Mouse (Mus musculus) left cerebral cortex, postnatal 36 days (tissue): ENCODE data around the gene Fgf12. TPM values are rescaled to one million over a fixed set of nuclear protein-coding genes. Genes with fewer than 3 reads are reported as not detected.

Experiments used
- DNase-seq, 2 experiments: peaks; one replicate each; pipeline ENCODE4 v3.0.0; 2021 to 2022; ENCODE audit warnings: low spot score in 2 of 2, mixed read lengths in 1 of 2
- intact Hi-C: fragments of 180-260 bp; cut with DNase I; formaldehyde crosslinking; loops from one replicate; pipeline ENCODE4 v1.15.1; 2025
- total RNA-seq, 2 experiments: library from RNA; stranded (reverse); gene quantifications; 2 replicates each; pipeline ENCODE4 v1.2.3; 2021

Gene Fgf12
- total RNA-seq: 100 to 1,000 TPM; 307 to 314 TPM

DNA sequence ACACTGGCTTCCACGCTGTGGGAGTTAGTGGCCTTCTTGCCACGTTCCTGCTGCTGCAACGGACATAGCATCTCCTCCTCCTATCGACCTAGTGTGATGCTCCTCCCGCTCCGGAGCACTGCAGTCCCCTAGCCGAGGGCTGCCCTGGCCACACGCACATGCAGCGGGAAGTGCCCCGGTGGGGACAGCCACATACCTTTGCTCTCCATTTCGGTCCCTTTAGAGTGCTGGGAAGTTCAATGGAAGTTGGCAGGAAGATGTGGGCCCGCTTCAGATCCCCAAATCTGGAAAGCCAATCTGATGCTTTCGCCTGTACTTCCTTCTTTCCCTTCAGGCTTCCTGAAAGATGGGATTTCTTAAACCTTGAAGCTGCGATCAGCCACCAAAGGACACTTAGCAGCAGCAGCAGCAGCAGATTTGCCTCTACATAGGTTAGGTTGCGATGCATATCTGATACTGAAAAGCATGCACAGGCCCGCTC is at the start of gene Fgf12:
Fgf12 (minus strand) TSS at position 431 of the 481 bp plus-strand sequence.
- intact Hi-C loops: loop anchor here (5.0 to 10.0 kb wide), 2 partner anchors 55 to 158 kb away; no protein-coding TSS in a partner anchor
- no peak for DNase-seq

DNA sequence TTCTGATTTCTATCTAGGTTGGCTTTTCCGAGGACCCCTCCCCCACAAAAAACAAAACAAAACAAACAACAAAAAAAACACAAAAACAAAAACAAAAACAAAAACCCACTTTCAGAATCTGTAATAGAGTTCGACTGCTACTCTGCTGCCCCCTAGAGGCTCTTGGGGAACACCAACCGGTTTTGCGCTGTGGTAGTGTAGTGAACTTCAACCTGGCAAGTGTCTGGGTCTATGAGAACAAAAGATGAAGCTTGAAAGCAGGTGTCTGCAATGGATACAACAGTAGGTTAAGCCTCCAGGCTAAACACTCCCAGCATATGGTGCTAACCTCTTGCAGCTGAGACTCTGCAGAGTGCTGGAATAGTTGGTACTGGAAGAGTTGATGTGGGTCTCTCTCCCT is 40.2 kb upstream of the Fgf12 start:
- intact Hi-C loops: loop anchor here (5.0 kb wide), 2 partner anchors 201 to 276 kb away; no protein-coding TSS in a partner anchor
- DNase-seq: peak in 1 of 2 experiments; percentile 13

DNA sequence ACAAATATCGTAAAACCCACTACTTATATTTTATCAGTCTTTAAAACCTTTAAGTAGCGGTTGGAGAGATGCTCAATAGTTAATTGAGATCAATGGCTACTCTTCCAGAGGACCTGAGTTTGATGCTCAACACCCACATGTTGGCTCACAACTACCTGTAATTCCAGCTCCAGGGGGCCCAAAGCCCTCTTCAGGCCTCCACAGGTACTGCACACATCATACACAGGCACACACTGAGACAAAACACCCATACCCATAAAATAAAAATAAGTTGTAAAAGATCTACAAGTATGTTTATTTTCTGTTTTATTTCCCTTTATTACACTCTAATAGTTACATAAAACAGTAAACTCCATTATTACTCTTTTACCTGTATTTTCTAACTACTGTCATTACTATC is 17.4 kb upstream of the Fgf12 start:
- DNase-seq: no peak
- intact Hi-C loops: no loop called here

DNA sequence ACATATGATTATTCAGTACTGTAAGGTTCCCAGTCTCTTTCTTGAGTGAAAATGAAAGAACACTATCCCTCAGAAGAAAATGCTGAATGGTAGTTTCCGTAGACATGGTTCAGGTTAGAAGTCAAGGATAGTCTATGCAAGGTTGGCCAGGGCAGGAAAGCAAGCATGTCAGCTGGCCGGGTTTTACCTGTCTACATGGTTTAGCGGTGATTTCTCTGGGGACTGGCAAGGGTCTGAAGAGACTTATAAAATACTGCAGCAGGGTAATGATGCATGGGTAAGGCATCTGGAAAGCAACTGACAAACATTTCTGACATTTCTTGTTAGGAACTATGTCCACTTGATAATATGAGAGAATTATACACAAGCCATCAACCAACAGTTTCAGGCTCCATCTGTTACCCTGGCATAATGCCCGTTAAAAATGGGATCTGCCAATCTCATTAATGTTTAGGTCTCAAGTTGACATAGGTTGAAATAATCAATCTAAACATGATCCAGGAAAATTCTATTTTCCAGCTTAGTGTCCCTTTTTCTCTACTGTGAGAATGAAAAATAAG is 8.6 kb upstream of the Fgf12 start:
- DNase-seq: no peak

DNA sequence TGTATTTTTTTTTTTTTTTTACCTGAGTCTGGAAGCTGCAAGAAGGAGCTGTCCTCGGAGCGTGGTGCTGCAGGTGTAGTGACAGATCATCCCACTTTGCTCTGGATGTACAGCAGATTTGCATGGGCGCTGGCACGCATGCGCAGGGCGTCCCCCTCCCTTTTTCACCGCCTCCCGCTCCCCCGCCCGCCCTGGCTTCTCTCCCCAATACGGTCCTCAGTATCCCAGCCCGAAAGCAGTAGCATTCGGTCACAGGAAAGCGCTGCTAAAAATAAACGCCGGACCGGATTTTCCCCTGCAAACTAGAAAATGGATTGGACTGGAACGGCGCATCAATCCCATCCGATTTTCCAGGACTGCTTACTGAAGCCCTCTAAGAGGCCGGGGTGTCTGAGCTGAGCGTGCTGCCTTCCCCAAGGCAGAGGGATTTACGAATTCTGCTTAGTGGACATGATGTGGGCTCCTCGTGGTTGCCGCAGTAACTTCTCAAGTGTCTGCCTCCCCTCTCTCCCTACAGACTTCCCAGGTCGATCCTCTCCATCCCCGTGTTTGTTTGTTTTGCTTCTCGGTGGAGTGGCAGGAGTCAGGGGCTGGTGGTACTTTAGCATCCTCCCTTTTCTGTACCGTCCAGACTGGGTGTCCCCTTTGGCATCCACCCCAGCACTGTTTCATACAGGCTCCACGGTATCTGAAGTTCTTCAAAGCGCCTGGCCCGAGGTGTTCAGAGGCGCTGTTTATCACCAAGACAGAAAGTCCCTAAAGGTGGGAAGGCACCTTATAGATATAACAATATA is 453 bp upstream of the Fgf12 start:
- peak; percentile 85 to 89 for DNase-seq
- intact Hi-C loops: loop anchor here (5.0 to 10.0 kb wide), 2 partner anchors 56 to 159 kb away; no protein-coding TSS in a partner anchor

More for the DNA sequence above, 8.6 kb upstream of the Fgf12 start:
- intact Hi-C loops: no loop called here

DNA sequence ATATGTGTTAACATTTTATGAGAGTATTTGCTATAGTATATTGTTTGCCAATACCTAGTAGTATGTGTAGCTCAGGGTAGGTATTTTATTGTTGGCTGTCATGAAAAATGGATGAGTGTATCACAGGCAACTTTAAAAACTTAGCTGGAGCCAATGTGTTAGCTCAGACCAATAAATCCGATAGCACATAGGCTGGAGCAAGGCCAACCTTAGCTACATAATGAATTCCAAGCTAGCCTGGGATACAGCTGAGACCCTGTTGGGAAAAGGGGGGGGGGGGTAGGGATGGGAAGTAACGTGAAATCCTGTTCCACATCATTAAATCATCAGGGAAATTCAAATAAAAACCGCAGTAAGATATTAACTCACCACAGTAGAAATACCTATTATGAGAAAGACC is 18.4 kb downstream of the Fgf12 start:
- DNase-seq: no peak
- intact Hi-C loops: no loop called here

DNA sequence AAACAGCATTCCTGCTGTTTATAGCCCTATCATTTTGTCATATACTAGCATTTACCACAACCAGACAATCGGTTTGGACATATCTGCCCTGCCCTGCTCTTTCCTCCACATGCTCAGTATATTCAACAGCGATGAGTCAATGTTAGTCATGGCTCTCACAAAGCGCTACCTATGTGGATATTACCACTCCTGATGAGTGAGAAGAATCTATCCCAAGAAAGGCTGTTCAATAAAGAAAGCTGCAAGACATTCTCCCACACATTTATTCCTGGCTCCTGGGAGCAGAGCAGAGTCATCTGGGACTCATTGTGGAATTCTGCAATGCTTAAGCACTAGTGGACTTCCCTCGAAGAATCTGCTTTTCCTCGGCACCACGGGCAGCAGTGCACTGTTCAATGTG is 26.1 kb downstream of the Fgf12 start:
- intact Hi-C loops: no loop called here
- DNase-seq: no peak

DNA sequence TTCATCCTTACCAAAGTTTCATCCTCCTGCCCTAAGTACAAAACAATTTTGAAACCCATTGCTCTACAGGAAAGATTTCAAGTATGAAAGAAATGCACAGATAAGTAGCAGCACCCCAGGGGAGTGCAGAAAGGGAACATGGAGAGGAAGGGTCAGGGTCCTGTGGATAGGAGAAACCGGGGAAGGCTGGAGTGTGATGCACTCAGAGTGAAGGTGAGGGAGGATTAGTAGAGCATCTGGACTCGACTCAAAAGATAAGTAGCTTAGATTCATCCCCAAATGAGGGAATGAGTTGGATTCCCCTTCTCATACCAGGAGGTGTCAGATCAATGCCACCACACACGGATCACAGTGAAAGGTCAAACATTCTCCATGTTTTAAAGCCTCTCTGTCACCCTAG is 46.2 kb downstream of the Fgf12 start:
- intact Hi-C loops: no loop called here

DNA sequence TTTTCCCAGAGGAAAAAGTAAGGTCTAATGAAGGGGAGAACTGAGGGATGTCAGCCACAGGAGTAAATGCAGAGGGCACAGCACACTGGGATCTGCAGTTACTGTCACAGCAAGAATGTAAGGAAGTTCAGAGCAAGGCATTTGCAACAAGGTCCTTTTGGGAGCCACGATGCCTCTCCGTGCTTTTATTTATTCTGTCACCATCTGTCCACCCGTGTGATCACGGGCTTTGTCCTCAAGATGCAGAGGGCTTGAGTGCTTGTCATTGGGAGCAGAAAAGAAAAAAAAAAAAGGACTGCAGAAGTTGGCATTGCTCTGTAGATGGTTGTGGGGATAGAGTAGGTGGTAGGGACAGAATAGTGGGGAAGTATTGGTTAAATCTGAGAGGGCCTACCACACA is 52.5 kb downstream of the Fgf12 start:
- intact Hi-C loops: no loop called here
- no peak for DNase-seq

More for the DNA sequence above, 46.2 kb downstream of the Fgf12 start:
- no peak for DNase-seq

DNA sequence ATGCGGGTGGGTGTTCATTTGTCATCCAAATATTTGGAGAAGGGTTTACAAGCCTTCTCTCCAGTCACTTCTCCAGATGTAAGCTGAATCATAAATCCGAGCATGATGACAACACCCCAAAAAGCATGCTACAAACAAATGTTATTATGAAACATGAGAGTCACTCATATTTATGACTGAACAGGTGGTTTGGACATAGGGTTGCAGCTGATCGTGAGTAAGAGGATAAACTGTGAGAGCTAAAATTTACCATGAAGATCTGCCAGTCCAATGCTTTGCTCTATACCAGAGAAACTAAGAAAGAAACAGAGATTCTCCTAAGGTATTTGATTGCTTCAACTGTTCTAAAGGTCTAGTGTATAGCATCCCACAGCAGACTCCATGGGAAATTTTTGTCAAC is 56.0 kb downstream of the Fgf12 start:
- intact Hi-C loops: loop anchor here (5.0 kb wide), 1 partner anchor 55 kb away; the partner anchor contains the start of gene Fgf12

DNA sequence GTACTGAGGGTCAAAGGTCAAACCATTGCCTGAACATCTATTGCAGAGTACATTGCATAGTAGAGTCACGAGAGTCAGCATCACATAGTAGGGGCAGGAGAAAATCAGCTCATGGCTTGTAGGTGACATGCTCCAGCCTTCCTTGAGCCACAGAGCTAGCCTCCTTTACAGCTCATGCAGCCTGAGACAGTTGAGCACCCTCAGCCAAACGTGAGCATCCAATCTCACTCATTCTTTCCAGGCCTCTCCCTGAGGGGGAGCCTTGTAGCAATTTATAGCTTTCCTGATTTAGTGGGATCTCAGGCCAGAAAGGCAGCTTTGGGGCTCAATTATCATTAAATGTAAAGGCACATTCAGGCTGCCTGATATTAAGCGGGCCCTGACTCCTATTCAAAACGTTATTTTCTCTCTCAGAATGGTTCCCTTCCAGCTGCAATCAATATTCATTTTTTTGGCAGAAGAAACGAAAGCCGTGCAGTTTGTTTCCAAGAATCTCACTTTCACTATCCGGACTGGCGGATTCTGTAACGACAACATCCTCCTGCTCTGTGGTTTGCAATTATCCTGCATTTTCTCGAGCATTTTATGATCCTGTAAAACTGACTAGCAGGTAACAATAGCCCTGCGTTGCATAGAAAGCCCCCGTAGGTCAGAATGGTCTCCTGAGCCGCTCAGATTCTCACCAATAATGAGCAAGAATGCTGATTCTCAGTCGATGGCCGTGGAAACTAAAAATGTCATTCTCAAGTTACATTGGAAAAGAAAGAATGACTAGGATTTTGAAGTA is 58.6 kb downstream of the Fgf12 start:
- intact Hi-C loops: no loop called here
- DNase-seq: peak; percentile 15 to 21

More for the DNA sequence above, 56.0 kb downstream of the Fgf12 start:
- no peak for DNase-seq

DNA sequence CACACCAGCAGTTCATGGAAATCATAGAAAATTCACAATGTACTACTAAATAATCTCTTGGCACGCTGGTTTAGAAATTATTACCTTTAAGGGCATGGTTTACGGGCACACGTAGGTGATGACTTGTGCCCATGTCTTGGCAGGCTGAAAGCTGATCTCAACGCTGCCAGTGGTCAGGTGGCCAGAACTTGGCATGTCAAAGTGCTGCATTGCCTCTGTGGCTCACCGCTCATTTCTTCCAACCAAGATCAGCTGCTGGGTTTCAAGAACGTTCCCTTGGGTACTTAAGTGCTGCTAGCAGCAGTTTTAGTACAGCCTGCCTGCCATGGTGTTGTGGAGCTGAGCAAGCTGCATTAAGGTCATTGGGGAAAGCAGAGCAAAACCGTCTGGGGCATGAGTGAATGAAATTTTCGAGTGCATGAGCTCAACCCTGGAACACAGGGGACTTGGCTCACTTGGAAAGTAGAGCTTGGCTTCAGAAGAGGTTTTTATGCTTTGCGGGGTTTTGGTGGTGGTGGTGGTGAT is 63.9 kb downstream of the Fgf12 start:
- DNase-seq: no peak
- intact Hi-C loops: no loop called here

DNA sequence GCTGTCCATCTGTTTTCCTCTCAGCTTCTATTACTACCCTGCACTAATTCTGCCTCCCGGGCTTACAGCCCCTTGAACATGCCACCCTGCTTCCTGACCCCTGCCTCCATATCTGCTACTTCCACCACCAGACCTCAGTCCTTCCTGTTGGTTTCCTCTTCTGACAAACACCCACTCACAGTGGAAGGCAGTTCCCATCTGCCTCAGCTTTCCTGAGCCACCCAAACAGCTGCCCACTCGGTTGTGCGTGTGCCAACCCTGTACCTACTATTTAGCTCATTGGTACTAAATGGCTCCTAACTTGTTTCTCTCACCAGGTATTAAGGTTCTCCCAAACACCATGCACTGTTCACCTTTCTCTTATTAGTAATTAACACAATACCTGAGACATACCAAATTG is 71.2 kb downstream of the Fgf12 start:
- DNase-seq: peak in 1 of 2 experiments; percentile 31
- intact Hi-C loops: no loop called here

DNA sequence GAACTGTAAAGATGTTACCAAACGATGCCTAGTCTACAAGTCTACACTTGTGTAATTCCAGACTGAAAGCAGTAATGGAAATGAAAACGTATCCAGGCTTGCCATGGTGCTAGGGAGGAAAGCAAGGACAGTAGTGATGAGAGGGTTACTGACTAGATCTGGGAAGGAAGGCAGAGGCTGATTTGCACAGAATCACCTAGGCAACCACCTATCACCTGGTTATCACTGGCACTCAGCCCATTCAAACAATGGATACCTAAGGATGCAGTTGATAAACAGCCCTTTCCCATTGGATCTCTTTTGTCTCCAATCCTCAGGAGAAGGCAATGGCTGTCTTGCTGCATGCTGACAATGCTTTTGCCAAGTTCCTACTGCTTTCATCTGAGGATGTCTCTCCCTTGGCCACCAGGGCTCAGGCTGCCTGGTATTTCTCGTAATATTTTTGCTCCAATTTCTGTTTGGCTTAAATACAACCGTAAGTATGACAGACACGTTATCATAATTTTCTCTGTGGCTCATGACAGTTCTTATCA is 84.0 kb downstream of the Fgf12 start:
- no peak for DNase-seq
- intact Hi-C loops: no loop called here

DNA sequence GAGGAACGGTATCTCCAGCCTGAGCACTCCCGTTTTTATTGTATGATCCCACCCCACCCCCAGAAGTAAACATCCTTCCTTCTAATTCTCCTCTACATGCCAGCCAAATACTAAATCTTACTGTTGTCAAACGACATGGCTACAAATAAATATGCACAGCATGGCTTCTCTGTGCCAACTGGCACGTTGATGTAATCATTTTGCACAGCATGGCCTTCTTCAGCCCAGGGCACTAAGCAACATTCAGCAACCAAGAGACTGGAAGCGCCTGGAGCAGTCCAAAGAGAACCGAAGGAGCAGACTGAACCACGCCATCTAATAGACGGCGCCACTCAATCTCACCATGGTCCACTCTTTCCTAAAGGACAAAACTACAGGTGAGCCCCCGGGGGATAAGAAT is 100.2 kb downstream of the Fgf12 start:
- intact Hi-C loops: no loop called here

DNA sequence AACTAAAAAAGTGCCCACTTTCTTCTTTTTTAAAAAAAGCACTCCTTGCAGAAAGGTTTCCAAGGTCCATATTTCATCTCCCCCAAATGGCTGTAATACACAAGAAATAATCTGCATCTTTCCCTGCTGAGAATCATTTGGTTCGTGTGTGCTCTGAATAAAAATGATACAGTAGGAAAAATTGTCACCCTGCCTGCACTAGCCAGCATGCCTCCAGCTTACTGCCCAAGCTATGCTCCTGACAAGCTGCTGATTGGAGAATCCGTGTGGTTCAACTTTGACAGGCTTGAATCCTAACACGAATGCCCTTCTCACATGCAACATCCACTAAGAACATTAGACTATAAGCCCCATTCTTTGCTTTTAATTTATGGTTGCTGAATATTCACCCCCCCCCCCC is 102.3 kb downstream of the Fgf12 start:
- intact Hi-C loops: no loop called here
- no peak for DNase-seq

More for the DNA sequence above, 100.2 kb downstream of the Fgf12 start:
- no peak for DNase-seq

DNA sequence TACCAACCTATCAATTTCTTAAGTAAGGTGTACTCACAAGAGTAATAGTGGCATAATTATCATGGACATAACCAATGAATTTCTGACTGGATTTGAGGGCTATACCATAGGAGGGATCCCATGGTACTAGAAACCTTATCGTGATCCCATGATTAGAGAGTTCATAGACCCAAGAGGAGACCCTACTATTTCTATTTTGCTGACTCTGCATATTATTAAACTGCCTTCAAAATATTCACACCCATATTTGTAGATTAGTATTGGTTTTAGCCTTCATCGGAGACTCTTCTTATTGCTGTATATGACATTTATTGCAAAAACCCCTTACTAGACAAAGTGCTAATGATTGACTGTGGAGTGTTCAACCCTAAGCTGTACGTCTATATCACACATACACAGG is 107.8 kb downstream of the Fgf12 start:
- no peak for DNase-seq
- intact Hi-C loops: no loop called here

DNA sequence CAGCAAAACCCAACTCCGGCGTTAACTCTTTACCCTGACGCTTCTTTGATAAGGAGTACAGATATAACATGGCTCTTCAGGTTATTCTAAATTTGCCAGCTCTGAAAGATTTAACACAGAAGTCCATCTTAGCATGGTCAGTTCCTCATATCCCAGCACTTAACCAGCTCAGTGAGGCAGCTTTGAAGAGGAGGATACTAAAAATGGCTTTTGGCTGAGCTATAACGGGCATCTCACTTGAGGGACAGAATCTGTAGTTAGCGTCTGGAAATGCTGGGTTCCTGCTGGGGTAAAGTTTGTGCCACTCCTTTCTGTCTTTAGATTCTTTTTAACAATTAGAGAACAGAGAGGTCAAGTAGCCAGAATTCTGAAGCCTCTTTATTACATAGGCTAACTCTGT is 121.1 kb downstream of the Fgf12 start:
- intact Hi-C loops: no loop called here
- no peak for DNase-seq

DNA sequence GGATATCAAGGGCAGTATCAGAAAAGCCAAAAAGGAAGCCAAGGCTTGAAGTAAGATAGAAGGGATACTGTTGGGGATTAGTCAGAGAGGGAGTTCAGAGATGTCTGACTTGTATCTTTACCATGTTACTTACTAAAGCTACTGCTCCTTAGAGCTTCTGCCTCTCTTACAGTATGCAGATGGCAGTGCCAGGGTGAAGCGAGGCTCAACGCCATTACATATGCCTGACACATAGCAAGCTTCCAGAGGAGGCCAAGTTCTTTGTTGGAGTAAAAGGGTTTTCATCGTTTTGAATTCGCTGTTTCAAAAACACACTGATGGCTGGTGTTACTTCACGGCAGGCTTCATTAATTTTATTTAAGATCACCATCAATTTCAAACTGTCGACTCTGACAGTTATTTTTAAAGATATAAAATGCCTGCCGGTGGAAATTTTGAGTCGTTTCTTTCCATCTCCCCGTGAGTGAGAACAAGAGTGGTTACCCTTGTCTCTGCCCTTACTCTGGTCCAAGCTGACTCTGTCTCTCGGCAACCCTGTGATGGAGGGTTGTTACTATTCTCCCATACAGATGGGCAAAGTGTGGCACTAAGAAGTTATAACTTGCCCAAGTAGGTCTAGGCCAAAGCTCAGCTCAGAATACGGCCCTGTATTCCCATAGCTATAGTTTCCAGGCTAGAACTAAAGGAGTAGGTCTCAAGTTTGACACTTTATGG is 121.9 kb downstream of the Fgf12 start:
- DNase-seq: no peak
- intact Hi-C loops: no loop called here
